ENCODE assay signal across 17 mouse cellular contexts in genomic region chr7:51458757-51459156, GRCm38 (mm10). TPM values are rescaled to one million over a fixed set of nuclear protein-coding genes. Genes with fewer than 3 reads are reported as not detected.
DNase-seq lines count a peak whose midpoint lies in the region; ATAC-seq lines count a peak whose summit lies in the region.
"Had no signal": no experiment of that assay in that cellular context is flagged by ENCODE, and none has a peak within 500 bp of the region (broad histone marks: within the 10 kb centered on the region; RNA-seq: fewer than 3 reads in every experiment).

No protein-coding gene starts in this region.

- no peak overlapping the region for H3K4me2 ChIP-seq in forebrain, embryonic 14.5 days (ENCODE audit: low read length)
- H3K4me2 ChIP-seq in forebrain, embryonic 11.5 days (ENCODE audit: low read depth, low read length, severe bottlenecking), result no peak overlapping the region
- no peak overlapping the region for H3K4me2 ChIP-seq in neural tube, embryonic 15.5 days
- H3K4me2 ChIP-seq in forebrain, embryonic 12.5 days, result no peak overlapping the region
- H3K4me2 ChIP-seq: heart, embryonic 15.5 days; liver, embryonic 15.5 days; neural tube, embryonic 12.5 days had no signal

- H3K4me3 ChIP-seq in forebrain, embryonic 14.5 days (ENCODE audit: low read depth, low read length), result no peak overlapping the region
- H3K4me3 ChIP-seq in forebrain, embryonic 11.5 days (ENCODE audit: low read depth, low read length), result no peak overlapping the region
- no peak overlapping the region for H3K4me3 ChIP-seq in neural tube, embryonic 15.5 days (replicated peaks)
- no peak overlapping the region for H3K4me3 ChIP-seq in forebrain, embryonic 12.5 days (replicated peaks)
- H3K4me3 ChIP-seq: heart, embryonic 15.5 days; liver, embryonic 15.5 days; neural tube, embryonic 12.5 days had no signal

- WGBS in forebrain, embryonic 14.5 days, result 83% methylated on average over 1 of the region's 1 CpGs
- 87% methylated on average over 1 of the region's 1 CpGs for WGBS in forebrain, embryonic 11.5 days
- 83% methylated on average over 1 of the region's 1 CpGs for WGBS in neural tube, embryonic 15.5 days
- WGBS in forebrain, embryonic 12.5 days, result 80% methylated on average over 1 of the region's 1 CpGs

- H3K4me1 ChIP-seq in forebrain, embryonic 14.5 days (ENCODE audit: control insufficient read depth, insufficient read depth, low read length), result no peaks in the 10 kb centered on the region
- no peaks in the 10 kb centered on the region for H3K4me1 ChIP-seq in forebrain, embryonic 11.5 days (replicated peaks; ENCODE audit: control insufficient read depth, insufficient read depth, low read length)
- H3K4me1 ChIP-seq in neural tube, embryonic 15.5 days, result no peaks in the 10 kb centered on the region
- no peaks in the 10 kb centered on the region for H3K4me1 ChIP-seq in forebrain, embryonic 12.5 days
- H3K4me1 ChIP-seq: liver, embryonic 15.5 days; neural tube, embryonic 12.5 days had no signal

- H3K9ac ChIP-seq in forebrain, embryonic 14.5 days (ENCODE audit: low read length), result no peak overlapping the region
- H3K9ac ChIP-seq in forebrain, embryonic 11.5 days (ENCODE audit: low read length), result no peak overlapping the region
- H3K9ac ChIP-seq in neural tube, embryonic 15.5 days (replicated peaks), result no peak overlapping the region
- H3K9ac ChIP-seq in forebrain, embryonic 12.5 days, result no peak overlapping the region
- H3K9ac ChIP-seq: heart, embryonic 15.5 days; liver, embryonic 15.5 days; neural tube, embryonic 12.5 days had no signal

- no peak for ATAC-seq in forebrain, embryonic 14.5 days
- ATAC-seq in forebrain, embryonic 11.5 days (replicated peaks; ENCODE audit: low FRiP score), result no peak
- ATAC-seq in neural tube, embryonic 15.5 days (ENCODE audit: low FRiP score), result no peak
- ATAC-seq in forebrain, embryonic 12.5 days (ENCODE audit: low FRiP score), result no peak

- no peak overlapping the region for H3K27ac ChIP-seq in forebrain, embryonic 14.5 days (ENCODE audit: low read depth, low read length)
- no peak overlapping the region for H3K27ac ChIP-seq in forebrain, embryonic 11.5 days (ENCODE audit: low read depth, low read length)
- no peak overlapping the region for H3K27ac ChIP-seq in neural tube, embryonic 15.5 days (replicated peaks)
- no peak overlapping the region for H3K27ac ChIP-seq in forebrain, embryonic 12.5 days
- H3K27ac ChIP-seq: heart, embryonic 15.5 days; liver, embryonic 15.5 days; neural tube, embryonic 12.5 days had no signal

- H3K36me3 ChIP-seq in forebrain, embryonic 14.5 days (ENCODE audit: control insufficient read depth, insufficient read depth, low read length), result no peaks in the 10 kb centered on the region
- H3K36me3 ChIP-seq in forebrain, embryonic 11.5 days (ENCODE audit: control insufficient read depth, insufficient read depth, low read length), result no peaks in the 10 kb centered on the region
- no peaks in the 10 kb centered on the region for H3K36me3 ChIP-seq in neural tube, embryonic 15.5 days
- H3K36me3 ChIP-seq in forebrain, embryonic 12.5 days (replicated peaks), result no peaks in the 10 kb centered on the region
- H3K36me3 ChIP-seq: heart, embryonic 15.5 days; liver, embryonic 15.5 days; neural tube, embryonic 12.5 days had no signal

- no peaks in the 10 kb centered on the region for H3K9me3 ChIP-seq in forebrain, embryonic 14.5 days (replicated peaks; ENCODE audit: control insufficient read depth, low read length)
- H3K9me3 ChIP-seq in forebrain, embryonic 11.5 days (ENCODE audit: control insufficient read depth, low read length), result no peaks in the 10 kb centered on the region
- no peaks in the 10 kb centered on the region for H3K9me3 ChIP-seq in neural tube, embryonic 15.5 days (replicated peaks)
- no peaks in the 10 kb centered on the region for H3K9me3 ChIP-seq in forebrain, embryonic 12.5 days
- H3K9me3 ChIP-seq: heart, embryonic 15.5 days; liver, embryonic 15.5 days; neural tube, embryonic 12.5 days had no signal

- H3K27me3 ChIP-seq in forebrain, embryonic 14.5 days (replicated peaks; ENCODE audit: control insufficient read depth, insufficient read depth, low read length), result no peaks in the 10 kb centered on the region
- H3K27me3 ChIP-seq in forebrain, embryonic 11.5 days (ENCODE audit: control insufficient read depth, insufficient read depth, low read length), result no peaks in the 10 kb centered on the region
- H3K27me3 ChIP-seq in neural tube, embryonic 15.5 days (replicated peaks), result no peaks in the 10 kb centered on the region
- H3K27me3 ChIP-seq in forebrain, embryonic 12.5 days, result no peaks in the 10 kb centered on the region
- H3K27me3 ChIP-seq: heart, embryonic 15.5 days; liver, embryonic 15.5 days; neural tube, embryonic 12.5 days had no signal

- DNase-seq in forebrain, embryonic 14.5 days (ENCODE audit: low spot score), result peak; percentile 16
- DNase-seq in forebrain, embryonic 11.5 days (ENCODE audit: low spot score), result no peak
- peak; percentile 15 to 25 for DNase-seq in kidney, postnatal 4 days
- no peak for DNase-seq in kidney, adult 11 months
- peak; percentile 16 for DNase-seq in neural tube, embryonic 10.5 days (ENCODE audit: extremely low spot score, low spot score)
- DNase-seq in retina, postnatal 1 day, result peak; percentile 7
- DNase-seq: adrenal gland, postnatal 10 days; B cell, adult 2 months; gastrocnemius, postnatal 14 days; layer of hippocampus, postnatal 36 days; right cerebral cortex, adult 18-20 months; thymus, postnatal 25 days had no signal

RNA-seq across cellular contexts. Expression of gene Ano5, which starts 52.1 kb away (rescaled TPM):
- 0.21 and 0.28 TPM in 2 replicates for polyA plus RNA-seq in forebrain, embryonic 14.5 days (2014; fragmentation: Nextera tagmentation; extraction: Ambion mirVana)
- 0.13 and 0.16 TPM in 2 replicates for polyA plus RNA-seq in forebrain, embryonic 11.5 days (2014; fragmentation: Nextera tagmentation; extraction: Ambion mirVana)
- 1.0 and 1.5 TPM in 2 replicates for polyA plus RNA-seq in neural tube, embryonic 15.5 days (2015; fragmentation: Nextera tagmentation; extraction: Ambion mirVana)
- 0.17 and 0.26 TPM in 2 replicates for polyA plus RNA-seq in forebrain, embryonic 12.5 days (2016; fragmentation: Nextera tagmentation; extraction: Ambion mirVana)
- polyA plus RNA-seq: liver, embryonic 15.5 days had no signal

Comparison
In these comparisons a context has a peak if more than half of its experiments do, and no peak if none do; other contexts are left out.
1. DNase-seq: peak in forebrain, embryonic 14.5 days (single experiment), kidney, postnatal 4 days (2 of 2), neural tube, embryonic 10.5 days (single experiment) and retina, postnatal 1 day (single experiment); none in forebrain, embryonic 11.5 days (single experiment) and kidney, adult 11 months (single experiment).